Mouse (Mus musculus): ENCODE measurements at regions not wholly inside any gene's neighbourhood (a gene's known extent, or its start where the extent isn't known, plus 50 kb on each side); places are given as distances from the start of the nearest gene placed in this dataset.

- ATAC-seq (replicated peaks; ENCODE audit: low read depth, poor library complexity, severe bottlenecking): no peak
Measured at GRCm38 (mm10) chr15:96180036-96180435, 107.3 kb upstream of the Arid2 start.

GRCm38 (mm10) chr15:96180977-96181376 lies 106.3 kb upstream of the Arid2 start:
- peak; percentile 49; the same call in 1 of the 2 replicates for ATAC-seq (replicated peaks; ENCODE audit: low read depth, poor library complexity, severe bottlenecking)

GRCm38 (mm10) chr15:96182313-96182712 lies 105.0 kb upstream of the Arid2 start:
- no peak for ATAC-seq (replicated peaks; ENCODE audit: low read depth, poor library complexity, severe bottlenecking)

GRCm38 (mm10) chr15:96183069-96183468 lies 104.2 kb upstream of the Arid2 start:
- peak; percentile 77 for ATAC-seq (replicated peaks; ENCODE audit: low read depth, poor library complexity, severe bottlenecking)

GRCm38 (mm10) chr15:96184666-96185065 lies 102.7 kb upstream of the Arid2 start:
- no peak for ATAC-seq (replicated peaks; ENCODE audit: low read depth, poor library complexity, severe bottlenecking)

- peak; percentile 22 for ATAC-seq (replicated peaks; ENCODE audit: low read depth, poor library complexity, severe bottlenecking)
Measured at GRCm38 (mm10) chr15:96185429-96185828, 101.9 kb upstream of the Arid2 start.

- ATAC-seq (replicated peaks; ENCODE audit: low read depth, poor library complexity, severe bottlenecking): no peak
Measured at GRCm38 (mm10) chr15:96185901-96186300, 101.4 kb upstream of the Arid2 start.

GRCm38 (mm10) chr15:96189551-96189950 lies 97.8 kb upstream of the Arid2 start:
- ATAC-seq (replicated peaks; ENCODE audit: low read depth, poor library complexity, severe bottlenecking): no peak

- no peak for ATAC-seq (replicated peaks; ENCODE audit: low read depth, poor library complexity, severe bottlenecking)
Measured at GRCm38 (mm10) chr15:96197413-96197812, 89.9 kb upstream of the Arid2 start.

- no peak for ATAC-seq (replicated peaks; ENCODE audit: low read depth, poor library complexity, severe bottlenecking)
Measured at GRCm38 (mm10) chr15:96197932-96198331, 89.4 kb upstream of the Arid2 start.

GRCm38 (mm10) chr15:96201273-96201672 lies 86.0 kb upstream of the Arid2 start:
- ATAC-seq (replicated peaks; ENCODE audit: low read depth, poor library complexity, severe bottlenecking): no peak

- no peak for ATAC-seq (replicated peaks; ENCODE audit: low read depth, poor library complexity, severe bottlenecking)
Measured at GRCm38 (mm10) chr15:96201701-96202460, 85.4 kb upstream of the Arid2 start.

- no peak for ATAC-seq (replicated peaks; ENCODE audit: low read depth, poor library complexity, severe bottlenecking)
Measured at GRCm38 (mm10) chr15:96204187-96204586, 83.1 kb upstream of the Arid2 start.

- ATAC-seq (replicated peaks; ENCODE audit: low read depth, poor library complexity, severe bottlenecking): no peak
Measured at GRCm38 (mm10) chr15:96204623-96205022, 82.7 kb upstream of the Arid2 start.

GRCm38 (mm10) chr15:96210721-96211400 lies 76.5 kb upstream of the Arid2 start:
- ATAC-seq (replicated peaks; ENCODE audit: low read depth, poor library complexity, severe bottlenecking): no peak

GRCm38 (mm10) chr15:96213541-96214312 lies 73.6 kb upstream of the Arid2 start:
- no peak for ATAC-seq (replicated peaks; ENCODE audit: low read depth, poor library complexity, severe bottlenecking)

- no peak for ATAC-seq (replicated peaks; ENCODE audit: low read depth, poor library complexity, severe bottlenecking)
Measured at GRCm38 (mm10) chr15:96217896-96218295, 69.4 kb upstream of the Arid2 start.

- ATAC-seq (replicated peaks; ENCODE audit: low read depth, poor library complexity, severe bottlenecking): no peak
Measured at GRCm38 (mm10) chr15:96219746-96220145, 67.6 kb upstream of the Arid2 start.

- ATAC-seq (replicated peaks; ENCODE audit: low read depth, poor library complexity, severe bottlenecking): no peak
Measured at GRCm38 (mm10) chr15:96231969-96232368, 55.3 kb upstream of the Arid2 start.

- ATAC-seq (replicated peaks; ENCODE audit: low read depth, poor library complexity, severe bottlenecking): no peak
Measured at GRCm38 (mm10) chr15:96233113-96233512, 54.2 kb upstream of the Arid2 start.

- ATAC-seq (replicated peaks; ENCODE audit: low read depth, poor library complexity, severe bottlenecking): no peak
Measured at GRCm38 (mm10) chr15:96234783-96235182, 52.5 kb upstream of the Arid2 start.
